Mouse (Mus musculus) heart, embryonic 14.5 days (tissue): Measurements from ENCODE around the gene Dnajb14. TPM values are rescaled to one million over a fixed set of nuclear protein-coding genes. Genes with fewer than 3 reads are reported as not detected.
A peak's percentile ranks its signal among the peaks of the same experiment; 100 is the strongest.
"Not testable (repeated sequence)": the region's sequence is repeated elsewhere in the genome, so short reads cannot be mapped to it uniquely, and the experiment has no call there.

Experiments used
- ATAC-seq: fragments of 200-750 bp; cut with Nextera tagmentation; 2 replicates; pipeline ENCODE4 v1.8.0; 2017; ENCODE audit warnings: low read depth, moderate TSS enrichment; ENCODE audit not compliant: insufficient number of reproducible peaks, insufficient read depth, low FRiP score
- H3K27ac ChIP-seq, 2 experiments: fragments of 200-500 bp in 1 of 2; fragments of 300-500 bp in 1 of 2; sonication (generic) in 1 of 2; replicated peaks in 1 of 2; 2 replicates each; pipeline ENCODE4 v1.5.1; 2012 to 2014; ENCODE audit warnings: low read depth in 2 of 2, low read length in 2 of 2, control low read depth in 1 of 2, mild to moderate bottlenecking in 1 of 2, mixed read lengths in 1 of 2; ENCODE audit not compliant: control insufficient read depth in 1 of 2, insufficient read depth in 1 of 2
- H3K27me3 ChIP-seq: fragments of 300-500 bp; sonication (generic); 2 replicates; pipeline ENCODE4 v1.6.1; 2014; ENCODE audit warnings: mild to moderate bottlenecking, low read length, control low read depth; ENCODE audit not compliant: control insufficient read depth, insufficient read depth
- H3K36me3 ChIP-seq: fragments of 300-500 bp; sonication (generic); 2 replicates; pipeline ENCODE4 v1.6.1; 2014; ENCODE audit warnings: mild to moderate bottlenecking, control low read depth, low read length, mixed read lengths; ENCODE audit not compliant: control insufficient read depth, insufficient read depth
- H3K4me1 ChIP-seq, 2 experiments: fragments of 200-500 bp in 1 of 2; fragments of 300-500 bp in 1 of 2; sonication (generic) in 1 of 2; 2 replicates each; pipeline ENCODE4 v1.6.1; 2012 to 2014; ENCODE audit warnings: low read length in 2 of 2, control low read depth in 1 of 2, mixed read lengths in 1 of 2; ENCODE audit not compliant: control insufficient read depth in 2 of 2, insufficient read depth in 2 of 2
- H3K4me2 ChIP-seq: fragments of 300-500 bp; sonication (generic); 2 replicates; pipeline ENCODE4 v1.6.1; 2014; ENCODE audit warnings: mild to moderate bottlenecking, low read length
- H3K4me3 ChIP-seq, 2 experiments: fragments of 200-500 bp in 1 of 2; fragments of 300-500 bp in 1 of 2; sonication (generic) in 1 of 2; 2 replicates each; pipeline ENCODE4 v1.5.1; 2012 to 2014; ENCODE audit warnings: low read length in 2 of 2, mild to moderate bottlenecking in 2 of 2, control low read depth in 1 of 2, low read depth in 1 of 2, moderate library complexity in 1 of 2; ENCODE audit not compliant: control insufficient read depth in 1 of 2, insufficient read depth in 1 of 2
- H3K9ac ChIP-seq: fragments of 300-500 bp; sonication (generic); 2 replicates; pipeline ENCODE4 v1.6.1; 2014; ENCODE audit warnings: mild to moderate bottlenecking, low read length
- H3K9me3 ChIP-seq: fragments of 300-500 bp; sonication (generic); 2 replicates; pipeline ENCODE4 v1.6.1; 2016; ENCODE audit warnings: low read length, control low read depth; ENCODE audit not compliant: control insufficient read depth
- WGBS: fragments of 180-500 bp; shearing (Covaris S2); extraction: QIAGEN DNeasy Blood & Tissue Kit; methylation state at CpG from one replicate; pipeline ENCODE4 v1.1.7; 2014; 5-methylcytosine and 5-hydroxymethylcytosine counted together
- polyA plus RNA-seq: library from polyadenylated mRNA; unstranded; fragments of >200 nt; fragmentation: Nextera tagmentation; extraction: Ambion mirVana; gene quantifications from 2 replicates; pipeline ENCODE4 v1.2.1, GENCODE M21; 2014

The Dnajb14 gene
- polyA plus RNA-seq, 1 experiment from 2014 or later: 10.2 TPM

DNA sequence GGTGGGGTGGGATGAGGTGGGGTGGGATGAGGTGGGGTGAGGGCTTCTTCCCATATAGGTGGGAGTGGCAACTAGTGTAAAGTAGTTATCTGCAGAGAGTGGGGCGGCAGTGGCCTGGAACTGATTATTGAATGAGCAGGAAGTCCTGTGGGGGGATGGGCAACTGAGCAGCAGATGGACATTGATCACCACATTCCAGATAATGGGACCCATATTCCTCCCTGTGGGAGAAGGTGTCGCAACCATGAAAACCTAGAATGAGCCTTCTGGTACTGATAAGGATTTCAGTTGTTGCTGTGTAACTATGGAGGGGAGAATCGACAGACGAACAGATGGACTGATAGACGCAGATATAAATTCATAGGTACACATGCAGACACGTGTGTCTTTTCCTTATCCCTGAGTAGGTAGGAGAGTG is 76.3 kb downstream of the Dnajb14 start:
- Histone ChIP-seq H3K9me3 (no peaks in the 10 kb centered on the region), H3K27ac (no peak overlapping the region), H3K4me2 (no peak overlapping the region), H3K4me3 (no peak overlapping the region), H3K9ac (no peak overlapping the region), H3K4me1 (peaks cover 13 to 19% of the 10 kb centered on the region in 2 experiments), H3K36me3 (peaks cover 9% of the 10 kb centered on the region; the same call in 1 of the 2 replicates), H3K27me3 (no peaks in the 10 kb centered on the region)
- no peak for ATAC-seq
- WGBS: 78% methylated on average over 6 of the region's 6 CpGs

DNA sequence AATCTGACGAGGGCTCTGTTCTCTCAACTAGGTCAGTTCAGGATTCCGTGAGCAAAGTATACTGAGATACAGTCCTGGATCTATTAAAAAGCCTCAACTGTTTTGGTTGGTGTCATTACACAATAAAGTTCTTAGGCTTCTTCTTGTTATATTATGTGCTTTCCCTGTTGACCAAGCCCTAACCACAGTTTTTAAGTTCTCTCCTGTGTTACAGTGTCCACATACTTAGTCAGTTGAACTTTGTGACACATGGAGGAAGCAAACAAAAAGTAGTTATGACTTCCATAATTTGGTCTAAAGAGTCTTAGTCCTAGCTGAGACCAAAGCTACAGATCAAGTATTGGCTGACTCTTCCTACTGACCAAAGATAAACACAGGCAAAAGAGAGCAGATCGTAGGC is 79.4 kb downstream of the Dnajb14 start:
- no peaks in the 10 kb centered on the region for H3K9me3 ChIP-seq
- no peak overlapping the region for H3K27ac ChIP-seq
- no peak overlapping the region for H3K4me2 ChIP-seq
- no peak overlapping the region for H3K9ac ChIP-seq
- H3K4me3 ChIP-seq: no peak overlapping the region
- no peak for ATAC-seq
- no peaks in the 10 kb centered on the region for H3K27me3 ChIP-seq
- peaks cover 4 to 7% of the 10 kb centered on the region in 2 experiments for H3K4me1 ChIP-seq
- 80% methylated on average over 3 of the region's 3 CpGs for WGBS
- peaks cover 13% of the 10 kb centered on the region; the same call in 1 of the 2 replicates for H3K36me3 ChIP-seq

DNA sequence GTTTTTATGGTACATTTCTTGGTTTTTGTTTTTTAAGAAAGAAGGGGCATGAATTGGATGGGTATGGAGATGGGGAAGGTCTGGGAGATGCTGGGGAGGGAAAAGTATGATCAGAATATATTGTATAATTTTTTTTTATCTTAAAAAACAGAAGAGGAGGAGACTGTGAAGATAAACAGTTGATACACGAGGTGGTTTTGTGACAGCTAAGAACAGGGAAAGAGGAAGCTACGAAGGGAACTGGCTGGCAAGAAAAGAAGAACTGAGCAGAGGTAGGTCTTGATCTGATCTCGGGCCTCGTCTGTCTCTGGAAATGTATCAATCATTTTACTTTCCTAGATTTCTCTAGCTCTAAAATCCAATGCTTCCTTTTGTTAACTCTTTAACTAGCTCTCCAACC is 80.0 kb downstream of the Dnajb14 start:
- ATAC-seq: no peak
- Histone ChIP-seq H3K27me3 (no peaks in the 10 kb centered on the region), H3K4me1 (peaks cover 11 to 13% of the 10 kb centered on the region in 2 experiments), H3K36me3 (peaks cover 13% of the 10 kb centered on the region; the same call in 1 of the 2 replicates), H3K27ac (no peak overlapping the region), H3K9ac (no peak overlapping the region), H3K4me2 (no peak overlapping the region), H3K4me3 (no peak overlapping the region), H3K9me3 (no peaks in the 10 kb centered on the region)
- 77% methylated on average over 4 of the region's 4 CpGs for WGBS

DNA sequence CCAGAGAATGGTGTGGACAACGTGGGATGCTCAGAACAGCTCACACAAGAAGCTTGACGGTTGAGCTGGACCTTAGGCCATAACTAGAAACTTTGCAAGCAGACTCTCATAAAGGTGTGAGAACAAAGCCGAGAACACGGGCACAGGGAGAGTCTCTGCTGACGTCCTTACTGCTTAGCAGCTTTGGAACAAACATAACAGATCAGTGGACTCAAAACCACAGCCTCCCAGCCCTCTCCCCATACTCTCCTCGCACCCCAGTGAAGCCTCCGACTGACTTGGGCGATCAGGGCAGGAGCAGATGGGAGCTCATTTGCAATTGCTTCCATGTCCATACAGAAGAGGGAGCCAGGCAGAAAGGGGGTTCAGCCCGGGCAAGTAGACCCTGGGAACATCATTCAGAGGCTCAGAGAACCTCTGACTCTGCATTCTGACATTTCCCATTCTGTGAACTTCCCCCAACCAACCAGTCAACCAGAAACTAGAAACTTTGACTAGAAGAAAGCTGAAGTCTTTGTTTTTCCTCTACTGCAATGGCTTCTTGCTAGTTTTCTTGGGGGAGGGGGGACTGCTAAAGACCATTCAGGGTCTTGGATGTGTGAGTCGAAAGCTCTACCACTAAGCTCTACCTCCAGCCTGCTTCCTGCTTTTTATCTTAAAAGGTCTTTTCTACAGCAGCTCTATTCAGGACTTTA is 82.9 kb downstream of the Dnajb14 start:
- no peak overlapping the region for H3K9ac ChIP-seq
- H3K36me3 ChIP-seq: peaks cover 8% of the 10 kb centered on the region; the same call in 1 of the 2 replicates
- no peak overlapping the region for H3K4me2 ChIP-seq
- no peak overlapping the region for H3K27ac ChIP-seq
- no peaks in the 10 kb centered on the region for H3K9me3 ChIP-seq
- peaks cover 22 to 33% of the 10 kb centered on the region in 2 experiments for H3K4me1 ChIP-seq
- H3K27me3 ChIP-seq: no peaks in the 10 kb centered on the region
- ATAC-seq: no peak
- WGBS: 76% methylated on average over 10 of the region's 10 CpGs
- H3K4me3 ChIP-seq: no peak overlapping the region

DNA sequence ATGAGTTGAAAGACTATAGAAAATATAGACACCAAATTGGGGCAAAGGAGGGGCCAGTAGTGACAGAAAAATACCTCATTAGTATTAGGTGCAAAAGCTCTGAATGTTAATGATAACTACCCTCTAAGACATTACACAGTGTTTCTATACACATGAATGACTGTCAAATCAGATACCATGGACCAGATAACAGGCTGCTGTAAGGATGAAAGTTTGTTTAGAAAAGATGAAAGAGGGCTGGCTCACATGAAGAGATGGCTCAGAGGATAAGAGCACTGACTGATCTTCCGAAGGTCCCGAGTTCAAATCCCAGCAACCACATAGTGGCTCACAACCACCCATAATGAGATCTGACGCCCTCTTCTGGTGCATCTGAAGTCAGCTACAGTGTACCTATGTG is 83.8 kb downstream of the Dnajb14 start:
- peaks cover 25 to 40% of the 10 kb centered on the region in 2 experiments for H3K4me1 ChIP-seq
- WGBS: 78% methylated on average over 3 of the region's 3 CpGs

DNA sequence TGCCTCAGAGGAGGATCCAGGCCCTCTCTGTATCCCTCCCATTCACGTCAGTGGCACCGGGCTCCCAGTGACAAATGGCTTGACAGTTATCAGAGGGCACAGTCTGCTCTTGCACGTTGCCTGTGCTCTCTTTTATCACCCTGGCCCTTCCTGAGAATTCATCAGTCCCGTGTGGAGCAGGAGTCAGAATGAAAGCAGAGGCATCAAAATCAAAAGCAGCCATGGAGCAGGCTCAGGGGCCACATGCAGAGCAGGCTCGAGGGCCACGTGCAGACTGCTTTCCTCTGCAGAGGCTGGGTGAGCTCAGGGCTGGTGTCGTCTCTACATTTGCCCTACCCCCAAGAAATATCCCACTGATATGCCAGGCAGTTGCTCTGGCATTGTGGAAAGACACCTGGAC is 84.3 kb downstream of the Dnajb14 start:
- WGBS: 17% methylated on average over 7 of the region's 7 CpGs
- no peak for ATAC-seq
- no peaks in the 10 kb centered on the region for H3K27me3 ChIP-seq
- peaks cover 25 to 40% of the 10 kb centered on the region in 2 experiments for H3K4me1 ChIP-seq
- H3K9ac ChIP-seq: peak overlapping the region; percentile 31; the same call in 1 of the 2 replicates
- H3K36me3 ChIP-seq: peaks cover 4% of the 10 kb centered on the region; the same call in 1 of the 2 replicates
- H3K4me2 ChIP-seq: no peak overlapping the region
- H3K27ac ChIP-seq: peak overlapping the region; percentile 62 to 66
- no peak overlapping the region for H3K4me3 ChIP-seq
- no peaks in the 10 kb centered on the region for H3K9me3 ChIP-seq

More for the DNA sequence above, 83.8 kb downstream of the Dnajb14 start:
- not testable (repeated sequence) for H3K9ac ChIP-seq, H3K27me3 ChIP-seq, H3K4me3 ChIP-seq, H3K9me3 ChIP-seq, H3K36me3 ChIP-seq, ATAC-seq, H3K27ac ChIP-seq, H3K4me2 ChIP-seq

DNA sequence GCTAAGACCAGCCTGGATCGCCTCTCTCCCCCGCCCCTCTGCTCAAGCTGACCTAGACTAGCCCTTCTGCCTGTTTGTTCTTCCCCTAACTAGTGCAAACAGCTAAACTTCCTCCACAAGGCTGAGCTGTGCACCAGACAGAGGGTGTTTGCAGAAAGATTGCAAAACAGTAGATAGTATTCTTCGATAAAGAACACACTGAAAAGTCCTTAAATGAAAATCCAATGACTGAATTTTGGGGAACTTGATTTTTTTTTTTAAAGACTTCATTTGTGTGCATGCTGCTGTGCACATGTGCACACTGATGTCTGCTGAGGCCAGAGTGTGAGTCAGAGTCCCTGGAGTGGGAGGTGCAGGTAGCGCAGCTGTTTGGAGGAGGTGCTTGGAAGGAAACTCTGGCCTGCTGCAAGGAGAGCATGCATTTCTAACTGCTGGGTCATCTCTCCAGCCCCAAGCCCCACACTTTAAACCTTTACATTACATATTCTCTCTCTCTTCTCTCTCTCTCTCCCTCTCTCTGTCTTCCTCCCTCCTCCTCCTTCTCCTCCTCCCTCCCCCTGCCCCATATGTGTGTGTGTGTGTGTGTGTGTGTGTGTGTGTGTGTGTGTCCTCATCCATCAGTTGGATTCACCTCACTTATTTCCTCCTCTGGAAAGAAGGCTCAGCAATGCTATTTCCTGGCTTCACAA is 84.9 kb downstream of the Dnajb14 start:
- peak overlapping the region; percentile 62 to 66 for H3K27ac ChIP-seq
- H3K27me3 ChIP-seq: no peaks in the 10 kb centered on the region
- H3K36me3 ChIP-seq: peaks cover 4% of the 10 kb centered on the region; the same call in 1 of the 2 replicates
- WGBS: 58% methylated on average over 4 of the region's 4 CpGs
- H3K4me2 ChIP-seq: no peak overlapping the region
- no peaks in the 10 kb centered on the region for H3K9me3 ChIP-seq
- peak overlapping the region; percentile 31; the same call in 1 of the 2 replicates for H3K9ac ChIP-seq
- H3K4me1 ChIP-seq: peaks cover 25 to 40% of the 10 kb centered on the region in 2 experiments
- ATAC-seq: 0 out of 2 replicates have a peak, but pooled peaks have one; percentile 51
- H3K4me3 ChIP-seq: no peak overlapping the region
